Mouse (Mus musculus) megakaryocyte-erythroid progenitor cell, adult 5-6 weeks (primary cell): Measurements from ENCODE around the gene Tmx1. TPM values are rescaled to one million over a fixed set of nuclear protein-coding genes. Genes with fewer than 3 reads are reported as not detected.

Experiments used
- ATAC-seq: replicated peaks from 2 replicates; pipeline ENCODE4 v1.8.0; 2016; ENCODE audit warnings: mild to moderate bottlenecking, inconsistent platforms; ENCODE audit not compliant: severe bottlenecking, poor library complexity, low FRiP score, low TSS enrichment
- total RNA-seq, 2 experiments: library from RNA; stranded (forward) in 1 of 2; stranded (reverse) in 1 of 2; fragments of 200-1000, 215-1000 nt in 1 of 2; fragments of >200 nt in 1 of 2; fragmentation: Nextera tagmentation in 1 of 2; gene quantifications; 2 replicates each; pipeline ENCODE4 v1.2.3; 2014 to 2017

Tmx1 gene
- total RNA-seq (2014; fragmentation: Nextera tagmentation) = 46.7 and 61.9 TPM in 2 replicates
- 107 and 155 TPM in 2 replicates for total RNA-seq (2017)

- peak; percentile 90 for ATAC-seq
Measured at GRCm38 (mm10) chr12:70452726-70453645, at the start of gene Tmx1. TSS of gene Tmx1 (plus strand) at chr12:70453095.

DNA sequence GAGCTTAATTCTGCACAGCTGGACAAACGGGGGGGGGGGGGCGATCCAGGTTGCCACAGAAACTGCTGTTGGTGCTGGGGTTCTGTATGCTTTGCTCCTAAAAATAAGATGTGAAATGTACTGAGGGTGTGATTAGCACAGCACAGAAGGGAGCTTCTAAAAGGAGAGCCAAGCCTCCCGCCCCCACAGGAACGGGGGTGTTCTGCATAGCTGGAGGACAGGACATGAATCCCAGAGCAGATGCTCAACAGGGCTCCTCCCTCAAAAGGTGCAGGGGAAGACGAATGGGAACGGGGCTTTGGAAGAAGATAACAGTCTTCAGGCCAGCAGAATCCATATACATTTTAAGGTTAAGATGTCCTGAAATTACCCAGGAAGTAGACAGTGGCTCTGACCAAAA is 48.6 kb upstream of the Tmx1 start:
- ATAC-seq = no peak

- no peak for ATAC-seq
Measured at GRCm38 (mm10) chr12:70408396-70408795, 44.5 kb upstream of the Tmx1 start.

DNA sequence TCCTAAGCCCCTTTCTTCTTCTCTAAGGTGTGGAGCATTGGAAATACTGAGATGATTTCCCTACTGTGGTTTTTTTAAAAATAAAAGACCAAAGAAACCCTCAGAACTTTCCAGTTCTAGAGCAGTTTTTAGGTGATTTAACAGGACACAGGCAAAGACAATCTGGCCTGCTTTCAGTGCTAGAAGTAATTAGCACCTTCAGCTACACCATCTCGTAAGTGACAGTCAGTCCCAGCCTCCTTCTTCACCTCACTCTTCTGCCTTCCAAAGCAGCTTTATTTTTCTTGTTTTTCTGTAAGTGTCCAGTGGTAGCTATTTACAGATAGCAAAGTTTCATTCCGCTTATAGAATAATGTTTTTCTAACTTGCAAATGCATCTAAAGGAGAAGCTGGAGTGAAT is 43.3 kb upstream of the Tmx1 start:
- ATAC-seq = no peak

GRCm38 (mm10) chr12:70420216-70420615 is 32.7 kb upstream of the Tmx1 start:
- no peak for ATAC-seq

GRCm38 (mm10) chr12:70421028-70421427 is 31.9 kb upstream of the Tmx1 start:
- ATAC-seq = no peak

DNA sequence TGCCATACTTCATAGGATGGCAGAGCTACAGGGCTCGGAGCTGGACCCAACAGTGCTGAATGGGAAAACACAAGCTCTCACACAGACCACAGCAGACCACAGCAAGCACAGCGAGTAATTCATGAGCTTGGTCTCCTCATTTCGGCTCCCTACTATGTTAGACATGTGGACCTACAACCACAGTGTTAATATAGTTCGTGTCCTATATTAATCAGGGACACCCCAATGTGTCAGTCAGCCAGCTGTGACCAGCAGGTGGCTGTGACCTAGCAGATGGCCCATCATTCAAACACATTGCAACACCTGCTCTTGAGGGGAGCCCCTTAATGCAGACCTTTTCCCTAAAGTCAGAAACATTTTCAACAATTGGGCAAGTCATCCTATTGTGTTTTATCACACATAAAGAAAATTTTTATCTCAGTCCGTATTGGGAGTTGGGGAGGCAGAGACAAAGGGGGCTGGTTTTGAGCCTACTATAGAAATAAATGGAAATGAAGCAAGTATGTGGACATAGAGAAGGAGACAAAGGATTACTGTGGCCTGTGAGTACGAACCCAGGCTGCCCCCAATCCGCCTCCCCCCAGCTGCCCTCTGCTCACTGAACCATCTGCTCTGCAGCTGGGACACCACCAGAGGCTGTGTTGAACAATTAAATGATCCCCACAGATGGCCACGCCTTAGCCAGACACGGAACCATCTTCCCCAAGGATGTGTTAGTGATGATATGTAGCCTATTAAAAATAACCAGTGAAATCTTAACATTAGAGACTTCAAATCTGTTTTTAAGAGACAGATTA is 30.4 kb upstream of the Tmx1 start:
- ATAC-seq = no peak

GRCm38 (mm10) chr12:70427885-70428284 is 25.0 kb upstream of the Tmx1 start:
- ATAC-seq = no peak

- ATAC-seq = peak; percentile 76
Measured at GRCm38 (mm10) chr12:70429637-70430036, 23.3 kb upstream of the Tmx1 start.

DNA sequence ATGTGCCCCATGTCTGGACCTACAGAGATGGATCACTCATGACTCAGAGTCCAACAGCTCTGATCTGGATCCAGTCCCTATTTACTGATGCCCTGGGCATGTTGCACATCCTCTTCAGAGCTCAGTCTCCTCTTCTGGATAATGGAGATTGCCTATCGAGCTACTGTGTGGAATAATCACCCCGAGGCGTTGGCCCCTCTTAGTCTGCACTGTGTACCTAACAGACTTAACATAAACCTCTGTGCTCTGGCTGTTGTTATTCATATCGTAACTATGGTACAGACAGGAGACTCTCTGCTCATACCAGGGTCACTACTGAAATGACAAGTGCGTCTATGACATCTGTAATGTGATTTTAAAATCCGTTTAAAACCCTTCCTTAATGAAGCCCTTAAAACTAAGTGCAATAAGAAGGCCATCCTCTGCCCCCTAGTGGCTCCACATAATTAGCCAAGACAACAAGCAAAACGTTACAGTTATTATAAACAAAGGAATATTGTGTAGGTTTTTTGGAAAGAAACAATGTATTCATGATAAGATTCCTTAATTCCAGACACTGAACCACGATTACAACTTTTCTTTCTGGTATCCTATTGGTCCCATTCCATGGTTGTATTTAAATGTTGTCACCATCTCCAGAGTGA is 22.5 kb upstream of the Tmx1 start:
- peak; percentile 54 for ATAC-seq

DNA sequence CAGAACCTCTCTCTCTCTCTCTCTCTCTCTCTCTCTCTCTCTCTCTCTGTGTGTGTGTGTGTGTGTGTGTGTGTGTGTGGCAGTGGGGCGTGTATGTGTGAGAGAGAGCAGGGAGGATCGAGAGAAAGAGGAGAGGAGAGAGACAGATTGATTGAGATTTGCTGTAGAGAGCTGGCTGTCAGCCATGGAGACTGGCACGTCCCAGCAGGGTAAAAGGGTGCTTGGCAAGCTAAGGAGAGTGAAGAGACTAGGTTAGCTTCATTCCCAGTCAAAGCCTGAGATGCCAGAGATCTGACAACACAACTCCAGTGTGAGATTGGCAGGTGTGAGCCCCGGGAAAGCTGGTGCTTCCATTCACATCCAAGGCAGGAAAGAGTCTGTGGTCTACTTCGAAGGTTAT is 21.5 kb upstream of the Tmx1 start:
- no peak for ATAC-seq

DNA sequence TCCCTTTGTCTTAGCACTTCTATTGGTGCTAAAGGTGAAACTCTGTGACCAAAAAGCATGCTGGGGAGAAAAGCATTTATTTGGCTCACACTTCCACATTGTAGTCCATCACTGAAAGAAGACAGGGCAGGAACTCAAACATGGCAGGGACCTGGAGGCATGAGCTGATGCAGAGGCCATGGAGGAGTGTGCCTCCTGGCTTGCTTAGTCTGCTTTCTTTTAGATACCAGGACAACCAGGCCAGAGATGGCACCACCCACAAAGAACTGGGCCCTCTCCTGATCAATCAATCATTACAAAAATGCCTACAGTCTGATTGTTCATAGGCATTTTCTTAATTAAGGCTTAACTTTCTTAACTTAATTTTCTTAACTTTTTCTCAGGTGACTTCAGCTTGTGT is 2.9 kb upstream of the Tmx1 start:
- ATAC-seq = no peak

GRCm38 (mm10) chr12:70451533-70451932 is 1.4 kb upstream of the Tmx1 start:
- 0 out of 2 replicates have a peak, but pooled peaks have one; percentile 8 for ATAC-seq

DNA sequence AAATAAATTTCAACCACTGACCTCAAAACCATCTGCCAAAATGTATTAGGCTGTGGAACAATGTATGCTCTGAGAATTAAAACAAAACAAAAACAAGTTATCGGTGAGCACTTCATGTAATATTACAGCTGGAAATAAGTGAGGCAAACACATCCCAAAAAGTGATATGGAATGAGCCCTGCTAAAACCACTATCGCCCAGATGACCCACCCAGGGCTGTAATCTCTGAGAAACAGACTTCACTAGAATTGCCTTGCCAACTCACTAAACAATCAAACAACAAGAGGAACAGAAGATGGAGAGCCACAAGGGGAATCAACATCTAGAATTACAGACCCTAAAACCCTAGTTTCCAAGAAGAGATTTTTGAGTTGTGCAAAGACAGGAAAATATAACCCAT is 752 bp upstream of the Tmx1 start:
- peak; percentile 83 for ATAC-seq

DNA sequence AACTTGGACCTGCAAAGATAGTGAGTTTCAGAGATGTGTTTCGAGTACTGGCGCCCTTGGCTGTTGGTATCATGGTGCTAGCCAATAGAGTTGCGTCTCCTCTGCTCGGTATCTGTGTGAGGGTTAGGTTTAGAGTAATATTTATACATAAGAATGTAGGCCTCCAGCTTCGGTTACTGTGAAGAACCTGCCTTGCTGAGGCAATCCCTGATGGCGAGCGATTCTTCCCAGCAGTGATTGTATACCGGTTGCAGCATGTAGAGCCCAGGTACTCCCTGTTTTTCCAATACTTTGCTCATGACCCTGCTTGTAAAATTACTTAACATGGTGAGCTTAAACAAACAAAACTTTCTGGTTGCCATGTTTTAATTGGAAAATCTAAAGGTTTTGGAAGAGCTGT is 2.3 kb downstream of the Tmx1 start:
- no peak for ATAC-seq

DNA sequence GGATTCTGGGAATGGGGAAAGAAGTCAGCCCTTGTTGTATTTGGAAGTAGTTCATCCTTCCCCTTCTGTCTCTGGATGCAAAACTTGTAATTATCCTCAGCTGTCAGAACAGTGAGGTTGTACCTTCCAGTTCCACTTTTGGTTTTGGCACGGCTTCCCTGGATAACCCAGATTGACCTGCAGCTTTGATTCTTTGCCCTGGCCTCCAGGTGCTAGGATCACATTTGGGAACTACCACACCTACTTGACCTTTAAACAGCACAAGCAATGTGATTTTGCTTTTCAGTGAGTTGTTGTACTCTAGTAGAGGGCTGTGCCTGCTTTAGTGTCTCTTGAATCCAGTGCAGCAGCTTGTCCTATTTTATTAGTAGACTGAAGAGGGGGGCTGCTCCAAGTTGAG is 6.7 kb downstream of the Tmx1 start:
- ATAC-seq = no peak

- ATAC-seq = no peak
Measured at GRCm38 (mm10) chr12:70464016-70464415, 11.1 kb downstream of the Tmx1 start.

- no peak for ATAC-seq
Measured at GRCm38 (mm10) chr12:70475336-70475735, 22.4 kb downstream of the Tmx1 start.

DNA sequence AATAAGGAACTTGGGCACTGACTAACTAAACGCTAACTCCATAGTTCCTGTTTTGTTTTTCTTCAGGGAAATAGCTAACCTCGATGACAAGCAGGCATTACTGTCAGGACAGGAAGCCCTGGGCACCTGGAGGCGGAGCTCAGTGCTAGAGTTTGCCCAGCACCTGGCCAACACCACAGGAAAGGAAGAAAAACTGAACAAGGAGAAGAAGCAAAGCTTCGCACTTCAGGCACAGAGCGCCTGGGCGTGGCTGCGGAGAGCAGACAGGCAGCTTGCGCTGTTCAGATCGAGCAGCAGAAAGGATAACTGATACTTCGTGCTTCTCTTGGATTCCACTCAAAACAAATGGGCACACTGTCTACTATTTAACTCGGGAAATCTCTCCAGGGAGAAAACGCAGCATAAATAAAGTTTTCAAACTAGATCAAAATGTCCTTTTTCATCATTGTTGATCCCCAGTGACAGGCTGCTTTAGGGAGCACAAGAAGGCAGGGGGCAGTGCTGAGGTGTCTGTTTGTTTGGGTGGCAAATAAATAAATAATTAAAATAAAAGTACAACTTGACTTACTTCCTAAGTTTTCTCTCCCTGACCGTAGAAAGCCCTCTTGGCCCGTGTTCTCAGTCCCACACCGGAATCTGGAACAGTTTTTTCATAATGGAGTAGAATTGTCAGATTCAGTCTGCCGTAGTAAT is 24.1 kb downstream of the Tmx1 start:
- ATAC-seq = peak; percentile 74; the same call in 1 of the 2 replicates
